Mouse (Mus musculus) embryonic facial prominence, embryonic 15.5 days (tissue): ENCODE measurements around the gene Fras1. TPM values are rescaled to one million over a fixed set of nuclear protein-coding genes. Genes with fewer than 3 reads are reported as not detected.

ENCODE experiments used
- ATAC-seq: fragments of 200-750 bp; cut with Nextera tagmentation; 2 replicates; pipeline ENCODE4 v1.8.0; 2017; ENCODE audit warnings: low read depth, moderate TSS enrichment; ENCODE audit not compliant: insufficient number of reproducible peaks, low FRiP score, low TSS enrichment
- H3K27ac ChIP-seq: fragments of 300-500 bp; sonication (generic); replicated peaks from 2 replicates; pipeline ENCODE4 v1.5.1; 2015; ENCODE audit warnings: mild to moderate bottlenecking, inconsistent platforms
- H3K27me3 ChIP-seq: fragments of 300-500 bp; sonication (generic); 2 replicates; pipeline ENCODE4 v1.6.1; 2015; ENCODE audit warnings: inconsistent platforms
- H3K36me3 ChIP-seq: fragments of 300-500 bp; sonication (generic); 2 replicates; pipeline ENCODE4 v1.6.1; 2015; ENCODE audit warnings: mild to moderate bottlenecking, inconsistent platforms
- H3K4me1 ChIP-seq: fragments of 300-500 bp; sonication (generic); 2 replicates; pipeline ENCODE4 v1.6.1; 2015; ENCODE audit warnings: inconsistent platforms
- H3K4me2 ChIP-seq: fragments of 300-500 bp; sonication (generic); replicated peaks from 2 replicates; pipeline ENCODE4 v1.6.1; 2015; ENCODE audit warnings: mild to moderate bottlenecking, inconsistent platforms
- H3K4me3 ChIP-seq: fragments of 300-500 bp; sonication (generic); replicated peaks from 2 replicates; pipeline ENCODE4 v1.5.1; 2015; ENCODE audit warnings: mild to moderate bottlenecking, inconsistent platforms
- H3K9ac ChIP-seq: fragments of 300-500 bp; sonication (generic); 2 replicates; pipeline ENCODE4 v1.6.1; 2015; ENCODE audit warnings: inconsistent platforms
- H3K9me3 ChIP-seq: fragments of 300-500 bp; sonication (generic); replicated peaks from 2 replicates; pipeline ENCODE4 v1.6.1; 2016; ENCODE audit warnings: inconsistent platforms
- WGBS: fragments of 180-500 bp; shearing (Covaris S2); methylation state at CpG from one replicate; pipeline ENCODE4 v1.1.7; 2015; 5-methylcytosine and 5-hydroxymethylcytosine counted together
- polyA plus RNA-seq: library from polyadenylated mRNA; unstranded; fragments of >200 nt; fragmentation: Nextera tagmentation; extraction: Ambion mirVana; gene quantifications from 2 replicates; pipeline ENCODE4 v1.2.1, GENCODE M21; 2015

Gene Fras1
- polyA plus RNA-seq, 1 experiment from 2014 or later: 18.7 TPM

- Histone ChIP-seq H3K9me3 (no peaks in the 10 kb centered on the region), H3K4me3 (no peak overlapping the region), H3K9ac (no peak overlapping the region), H3K36me3 (peaks cover 8% of the 10 kb centered on the region; the same call in 1 of the 2 replicates), H3K27me3 (no peaks in the 10 kb centered on the region), H3K4me2 (no peak overlapping the region), H3K27ac (no peak overlapping the region), H3K4me1 (no peaks in the 10 kb centered on the region)
- no peak for ATAC-seq
- 80% methylated on average over 2 of the region's 2 CpGs for WGBS
Observed at GRCm38 (mm10) chr5:96688885-96689284, 315.1 kb downstream of the Fras1 start.

- H3K4me2 ChIP-seq: peak overlapping the region; percentile 24; the same call in 1 of the 2 replicates
- 31% methylated on average over 8 of the region's 8 CpGs for WGBS
- no peak overlapping the region for H3K4me3 ChIP-seq
- H3K9me3 ChIP-seq: no peaks in the 10 kb centered on the region
- H3K27ac ChIP-seq: 0 out of 2 replicates have a peak overlapping the region, but pooled peaks have one; percentile 13
- no peaks in the 10 kb centered on the region for H3K27me3 ChIP-seq
- 0 out of 2 replicates have a peak, but pooled peaks cover 5% of the 10 kb centered on the region for H3K4me1 ChIP-seq
- H3K9ac ChIP-seq: no peak overlapping the region
- no peak for ATAC-seq
- no peaks in the 10 kb centered on the region for H3K36me3 ChIP-seq
Observed at GRCm38 (mm10) chr5:96698972-96699371, 325.2 kb downstream of the Fras1 start.

- H3K4me1 ChIP-seq: 0 out of 2 replicates have a peak, but pooled peaks cover 5% of the 10 kb centered on the region
- ATAC-seq: no peak
- H3K27me3 ChIP-seq: no peaks in the 10 kb centered on the region
- no peak overlapping the region for H3K9ac ChIP-seq
- no peak overlapping the region for H3K4me2 ChIP-seq
- no peak overlapping the region for H3K4me3 ChIP-seq
- H3K9me3 ChIP-seq: no peaks in the 10 kb centered on the region
- no peak overlapping the region for H3K27ac ChIP-seq
- WGBS: 54% methylated on average over 22 of the region's 22 CpGs
- no peaks in the 10 kb centered on the region for H3K36me3 ChIP-seq
Observed at GRCm38 (mm10) chr5:96702706-96703625, 329.2 kb downstream of the Fras1 start.

DNA sequence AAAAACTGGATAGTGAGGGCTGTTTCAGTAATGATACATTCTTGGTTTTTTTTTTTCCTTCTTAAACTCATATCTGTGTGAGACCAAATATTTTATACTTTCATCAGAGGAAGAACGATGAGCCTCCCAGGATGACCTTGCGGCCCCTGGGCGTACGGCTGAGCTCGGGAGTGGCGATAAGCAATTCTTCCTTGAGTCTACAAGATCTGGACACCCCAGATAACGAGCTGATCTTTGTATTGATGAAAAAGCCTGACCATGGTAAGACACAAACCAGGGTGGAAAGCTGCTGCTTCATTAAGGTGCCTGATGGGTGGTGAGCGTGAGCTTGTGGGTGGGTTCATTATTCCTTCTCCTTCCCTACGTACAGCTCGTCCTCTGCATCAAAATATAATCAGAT, 334.8 kb downstream of the Fras1 start:
- WGBS: 82% methylated on average over 10 of the region's 10 CpGs
- H3K4me3 ChIP-seq: no peak overlapping the region

GRCm38 (mm10) chr5:96712089-96712684, 338.4 kb downstream of the Fras1 start:
- no peak overlapping the region for H3K4me2 ChIP-seq
- H3K9me3 ChIP-seq: no peaks in the 10 kb centered on the region
- no peak overlapping the region for H3K4me3 ChIP-seq
- no peak overlapping the region for H3K27ac ChIP-seq
- no peaks in the 10 kb centered on the region for H3K27me3 ChIP-seq
- H3K36me3 ChIP-seq: no peaks in the 10 kb centered on the region
- no peak for ATAC-seq
- H3K9ac ChIP-seq: no peak overlapping the region
- H3K4me1 ChIP-seq: no peaks in the 10 kb centered on the region
- WGBS: 52% methylated on average over 12 of the region's 12 CpGs

More for the DNA sequence above, 334.8 kb downstream of the Fras1 start:
- Histone ChIP-seq H3K9me3 (no peaks in the 10 kb centered on the region), H3K4me2 (no peak overlapping the region), H3K27ac (no peak overlapping the region), H3K9ac (no peak overlapping the region), H3K4me1 (no peaks in the 10 kb centered on the region), H3K27me3 (no peaks in the 10 kb centered on the region), H3K36me3 (no peaks in the 10 kb centered on the region)
- ATAC-seq: no peak

GRCm38 (mm10) chr5:96712799-96713198, 339.0 kb downstream of the Fras1 start:
- Histone ChIP-seq H3K4me1 (no peaks in the 10 kb centered on the region), H3K27me3 (no peaks in the 10 kb centered on the region), H3K4me3 (no peak overlapping the region), H3K36me3 (no peaks in the 10 kb centered on the region), H3K9me3 (no peaks in the 10 kb centered on the region), H3K27ac (no peak overlapping the region), H3K4me2 (no peak overlapping the region), H3K9ac (no peak overlapping the region)
- WGBS: 87% methylated on average over 4 of the region's 4 CpGs
- no peak for ATAC-seq

DNA sequence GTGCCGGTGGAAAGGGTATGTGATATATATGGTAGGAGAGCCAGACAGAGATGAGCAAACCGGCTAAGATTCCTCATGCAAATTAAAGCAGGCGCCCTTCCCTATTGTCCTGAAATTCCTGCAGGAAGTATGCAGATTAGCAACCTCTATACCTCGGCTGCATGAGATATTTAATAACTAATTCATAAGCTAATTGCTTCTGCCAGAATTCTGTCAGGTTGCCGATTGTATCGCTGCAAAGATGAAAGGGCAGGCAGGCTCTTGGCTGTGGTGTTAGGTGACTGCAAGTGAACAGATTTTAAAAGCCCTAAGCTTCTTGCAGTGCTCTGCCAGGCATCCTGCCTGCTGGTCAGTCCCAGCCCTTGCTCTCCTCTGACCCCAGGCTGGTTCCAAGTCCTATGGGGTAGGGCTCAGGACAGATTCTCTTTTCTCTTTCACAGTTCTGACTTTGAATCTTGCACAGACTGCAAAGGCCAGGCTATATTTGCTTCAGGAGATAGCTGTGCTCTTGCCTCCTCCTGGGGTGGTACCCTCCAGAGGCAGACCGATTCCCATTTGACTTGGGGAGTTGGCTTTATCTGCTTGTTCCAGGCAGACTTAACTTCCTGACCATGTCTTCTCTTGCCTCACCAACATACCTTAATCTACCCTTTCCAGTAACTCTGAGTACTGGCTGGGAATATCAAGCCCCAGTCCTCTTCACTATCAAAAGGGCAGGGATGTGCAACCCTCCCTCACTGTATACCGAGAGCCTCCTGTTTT, 342.7 kb downstream of the Fras1 start:
- Histone ChIP-seq H3K4me1 (no peaks in the 10 kb centered on the region), H3K27ac (no peak overlapping the region), H3K4me3 (no peak overlapping the region), H3K27me3 (no peaks in the 10 kb centered on the region), H3K9me3 (no peaks in the 10 kb centered on the region), H3K9ac (no peak overlapping the region), H3K36me3 (no peaks in the 10 kb centered on the region), H3K4me2 (no peak overlapping the region)
- WGBS: 53% methylated on average over 8 of the region's 8 CpGs
- no peak for ATAC-seq

DNA sequence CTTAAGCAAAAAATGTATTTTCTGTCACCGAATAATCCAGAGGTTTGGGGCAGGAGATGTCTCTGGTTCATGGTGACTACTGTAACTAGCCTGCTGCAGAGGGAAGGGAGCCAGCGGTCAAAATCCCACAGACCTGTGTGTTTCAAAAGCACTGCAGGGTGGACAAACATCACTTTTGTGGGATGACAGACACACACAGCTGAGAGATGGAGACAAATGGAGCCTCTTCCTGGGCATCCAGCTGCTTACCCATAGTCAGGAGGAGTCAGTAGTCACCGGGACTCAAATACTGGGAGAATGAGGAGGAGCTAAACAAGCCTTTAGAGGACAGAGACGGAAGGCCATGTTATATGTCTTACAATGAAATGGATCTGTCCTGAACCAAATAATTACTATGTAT, 343.9 kb downstream of the Fras1 start:
- H3K4me3 ChIP-seq: no peak overlapping the region
- no peaks in the 10 kb centered on the region for H3K4me1 ChIP-seq
- no peaks in the 10 kb centered on the region for H3K27me3 ChIP-seq
- no peaks in the 10 kb centered on the region for H3K36me3 ChIP-seq
- WGBS: 91% methylated on average over 4 of the region's 4 CpGs
- H3K9ac ChIP-seq: no peak overlapping the region
- no peak for ATAC-seq
- H3K9me3 ChIP-seq: no peaks in the 10 kb centered on the region
- no peak overlapping the region for H3K4me2 ChIP-seq
- no peak overlapping the region for H3K27ac ChIP-seq

GRCm38 (mm10) chr5:96718601-96719000, 344.8 kb downstream of the Fras1 start:
- no peak overlapping the region for H3K4me3 ChIP-seq
- no peaks in the 10 kb centered on the region for H3K9me3 ChIP-seq
- no peak overlapping the region for H3K9ac ChIP-seq
- 82% methylated on average over 5 of the region's 5 CpGs for WGBS
- no peak for ATAC-seq
- no peak overlapping the region for H3K27ac ChIP-seq
- no peaks in the 10 kb centered on the region for H3K36me3 ChIP-seq
- H3K4me1 ChIP-seq: no peaks in the 10 kb centered on the region
- H3K4me2 ChIP-seq: no peak overlapping the region
- H3K27me3 ChIP-seq: no peaks in the 10 kb centered on the region

DNA sequence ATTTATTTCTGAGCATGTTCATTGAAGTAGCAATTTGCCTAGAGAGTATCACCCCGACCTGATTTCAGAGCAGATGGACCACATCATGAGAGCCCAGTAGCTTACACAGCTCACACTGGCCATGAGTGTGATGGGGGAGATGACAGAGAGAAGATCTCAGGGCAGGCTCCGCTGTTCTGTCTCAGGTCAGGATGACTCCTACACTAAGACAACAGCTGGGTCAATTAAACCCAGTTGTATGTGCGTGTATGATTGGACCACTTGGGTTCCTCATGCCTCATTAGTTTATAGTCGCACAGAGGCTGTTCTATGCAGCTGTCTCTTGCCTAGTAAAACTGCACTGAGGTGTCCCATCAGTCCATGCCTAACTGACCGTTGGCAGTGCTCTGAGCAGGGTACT, 345.5 kb downstream of the Fras1 start:
- H3K9ac ChIP-seq: no peak overlapping the region
- no peak overlapping the region for H3K4me2 ChIP-seq
- 87% methylated on average over 5 of the region's 5 CpGs for WGBS
- H3K4me1 ChIP-seq: no peaks in the 10 kb centered on the region
- no peaks in the 10 kb centered on the region for H3K36me3 ChIP-seq
- no peak overlapping the region for H3K4me3 ChIP-seq
- H3K9me3 ChIP-seq: no peaks in the 10 kb centered on the region
- no peak overlapping the region for H3K27ac ChIP-seq
- no peaks in the 10 kb centered on the region for H3K27me3 ChIP-seq
- no peak; the same call in 1 of the 2 replicates for ATAC-seq

- Histone ChIP-seq H3K27me3 (no peaks in the 10 kb centered on the region), H3K4me2 (no peak overlapping the region), H3K36me3 (0 out of 2 replicates have a peak, but pooled peaks cover 7% of the 10 kb centered on the region), H3K9ac (no peak overlapping the region), H3K27ac (no peak overlapping the region), H3K4me3 (no peak overlapping the region), H3K4me1 (no peaks in the 10 kb centered on the region), H3K9me3 (no peaks in the 10 kb centered on the region)
- no peak for ATAC-seq
- WGBS: 56% methylated on average over 3 of the region's 3 CpGs
Observed at GRCm38 (mm10) chr5:96722690-96723089, 348.9 kb downstream of the Fras1 start.
